Mouse (Mus musculus) thymus, adult 2 months (tissue): ENCODE measurements at regions not wholly inside any gene's neighbourhood (a gene's known extent, or its start where the extent isn't known, plus 50 kb on each side); places are given as distances from the start of the nearest gene placed in this dataset.

Experiments
- CTCF ChIP-seq: fragments of 200-500 bp; IDR thresholded peaks from 2 replicates; pipeline ENCODE4 v1.5.1; 2012; ENCODE audit warnings: mild to moderate bottlenecking, control low read depth, low read length, moderate library complexity, borderline replicate concordance; ENCODE audit not compliant: control insufficient read depth, poor library complexity, insufficient read depth; ENCODE audit errors: extremely low read depth
- POLR2A ChIP-seq: fragments of 200-500 bp; IDR thresholded peaks from 2 replicates; pipeline ENCODE4 v1.6.1; 2012; ENCODE audit warnings: mild to moderate bottlenecking, low read length, control low read depth, moderate library complexity; ENCODE audit not compliant: control insufficient read depth, poor library complexity, insufficient read depth; ENCODE audit errors: extremely low read depth

- no peak for TF ChIP-seq POLR2A
- no peak for TF ChIP-seq CTCF
These were observed 204.2 kb downstream of the Nrp2 start for GRCm38 (mm10) chr1:62907243-62907642.
